Mouse (Mus musculus): Measurements from ENCODE around the gene Inpp5f. TPM values are rescaled to one million over a fixed set of nuclear protein-coding genes. Genes with fewer than 3 reads are reported as not detected.

The Inpp5f gene
- total and polyA plus RNA-seq, 3 experiments = 7.6 to 44.0 (median 23.8) TPM

- TF ChIP-seq POLR2AphosphoS5 (IDR thresholded peaks at IDR 0.05; ENCODE audit: insufficient replicate concordance, low read depth, low read length) (no peak), GATA1 (IDR thresholded peaks at IDR 0.05; ENCODE audit: borderline replicate concordance, low read length) (no peak), GATA2 (IDR thresholded peaks at IDR 0.05; ENCODE audit: borderline replicate concordance, low read depth, low read length) (no peak), TAL1 (conservative IDR thresholded peaks at IDR 0.05; ENCODE audit: low read depth, low read length) (no peak), CTCF (IDR thresholded peaks at IDR 0.05; ENCODE audit: low read depth, low read length) (no peak)
- DNase-seq (ENCODE audit: low spot score) (no peak), ATAC-seq (ENCODE audit: extremely low read depth, insufficient number of reproducible peaks, low FRiP score, poor library complexity, severe bottlenecking) (no peak)
- Histone ChIP-seq H3K4me3 (ENCODE audit: low read depth, low read length) (no peak overlapping the region), H3K27me3 (ENCODE audit: insufficient read depth, low read length) (no peaks in the 10 kb centered on the region), H3K36me3 (replicated peaks) (peaks cover 94% of the 10 kb centered on the region), H3K4me1 (ENCODE audit: insufficient read depth, low read depth, low read length) (no peaks in the 10 kb centered on the region), H3K9me3 (replicated peaks) (no peaks in the 10 kb centered on the region)
Measured at GRCm38 (mm10) chr7:128717991-128718390, 106.9 kb downstream of the Inpp5f start.

GRCm38 (mm10) chr7:128724761-128725160, 113.6 kb downstream of the Inpp5f start:
- peak; percentile 67 for DNase-seq (ENCODE audit: low spot score)
- peaks cover 36% of the 10 kb centered on the region for H3K4me1 ChIP-seq (ENCODE audit: insufficient read depth, low read depth, low read length)
- no peaks in the 10 kb centered on the region for H3K27me3 ChIP-seq (ENCODE audit: insufficient read depth, low read length)
- H3K4me3 ChIP-seq (ENCODE audit: low read depth, low read length) = no peak overlapping the region
- TF ChIP-seq GATA1 (IDR thresholded peaks at IDR 0.05; ENCODE audit: borderline replicate concordance, low read length) (no peak), CTCF (IDR thresholded peaks at IDR 0.05; ENCODE audit: low read depth, low read length) (peak; percentile 43; the same call in 1 of the 2 replicates), TAL1 (conservative IDR thresholded peaks at IDR 0.05; ENCODE audit: low read depth, low read length) (no peak), GATA2 (IDR thresholded peaks at IDR 0.05; ENCODE audit: borderline replicate concordance, low read depth, low read length) (no peak), POLR2AphosphoS5 (IDR thresholded peaks at IDR 0.05; ENCODE audit: insufficient replicate concordance, low read depth, low read length) (no peak)
- ATAC-seq (ENCODE audit: extremely low read depth, insufficient number of reproducible peaks, low FRiP score, poor library complexity, severe bottlenecking) = peak; percentile 78
- H3K36me3 ChIP-seq (replicated peaks) = peaks cover 80% of the 10 kb centered on the region
- no peaks in the 10 kb centered on the region for H3K9me3 ChIP-seq (replicated peaks)

GRCm38 (mm10) chr7:128725189-128725588, 114.1 kb downstream of the Inpp5f start:
- TF ChIP-seq TAL1 (conservative IDR thresholded peaks at IDR 0.05; ENCODE audit: low read depth, low read length) = no peak
- TF ChIP-seq POLR2AphosphoS5 (IDR thresholded peaks at IDR 0.05; ENCODE audit: insufficient replicate concordance, low read depth, low read length) = no peak
- TF ChIP-seq GATA1 (IDR thresholded peaks at IDR 0.05; ENCODE audit: borderline replicate concordance, low read length) = no peak
- TF ChIP-seq CTCF (IDR thresholded peaks at IDR 0.05; ENCODE audit: low read depth, low read length) = no peak
- TF ChIP-seq GATA2 (IDR thresholded peaks at IDR 0.05; ENCODE audit: borderline replicate concordance, low read depth, low read length) = no peak
- H3K36me3 ChIP-seq (replicated peaks) = peaks cover 77% of the 10 kb centered on the region
- no peak for ATAC-seq (ENCODE audit: extremely low read depth, insufficient number of reproducible peaks, low FRiP score, poor library complexity, severe bottlenecking)
- H3K27me3 ChIP-seq (ENCODE audit: insufficient read depth, low read length) = no peaks in the 10 kb centered on the region
- H3K9me3 ChIP-seq (replicated peaks) = no peaks in the 10 kb centered on the region
- H3K4me1 ChIP-seq (ENCODE audit: insufficient read depth, low read depth, low read length) = peaks cover 36% of the 10 kb centered on the region
- no peak overlapping the region for H3K4me3 ChIP-seq (ENCODE audit: low read depth, low read length)
- no peak for DNase-seq (ENCODE audit: low spot score)

GRCm38 (mm10) chr7:128726999-128727398, 115.9 kb downstream of the Inpp5f start:
- Histone ChIP-seq H3K4me3 (ENCODE audit: low read depth, low read length) (no peak overlapping the region), H3K27me3 (ENCODE audit: insufficient read depth, low read length) (no peaks in the 10 kb centered on the region), H3K4me1 (ENCODE audit: insufficient read depth, low read depth, low read length) (peaks cover 36% of the 10 kb centered on the region), H3K9me3 (replicated peaks) (no peaks in the 10 kb centered on the region), H3K36me3 (replicated peaks) (peaks cover 66% of the 10 kb centered on the region)
- no peak for ATAC-seq (ENCODE audit: extremely low read depth, insufficient number of reproducible peaks, low FRiP score, poor library complexity, severe bottlenecking)
- TF ChIP-seq GATA2 (IDR thresholded peaks at IDR 0.05; ENCODE audit: borderline replicate concordance, low read depth, low read length) (no peak), CTCF (IDR thresholded peaks at IDR 0.05; ENCODE audit: low read depth, low read length) (no peak), GATA1 (IDR thresholded peaks at IDR 0.05; ENCODE audit: borderline replicate concordance, low read length) (no peak), POLR2AphosphoS5 (IDR thresholded peaks at IDR 0.05; ENCODE audit: insufficient replicate concordance, low read depth, low read length) (no peak), TAL1 (conservative IDR thresholded peaks at IDR 0.05; ENCODE audit: low read depth, low read length) (no peak)
- no peak for DNase-seq (ENCODE audit: low spot score)

- Histone ChIP-seq H3K36me3 (replicated peaks) (peaks cover 64% of the 10 kb centered on the region), H3K9me3 (replicated peaks) (no peaks in the 10 kb centered on the region), H3K4me1 (ENCODE audit: insufficient read depth, low read depth, low read length) (peaks cover 39% of the 10 kb centered on the region), H3K27me3 (ENCODE audit: insufficient read depth, low read length) (no peaks in the 10 kb centered on the region), H3K4me3 (ENCODE audit: low read depth, low read length) (no peak overlapping the region)
- no peak for DNase-seq (ENCODE audit: low spot score)
- no peak for ATAC-seq (ENCODE audit: extremely low read depth, insufficient number of reproducible peaks, low FRiP score, poor library complexity, severe bottlenecking)
- TF ChIP-seq GATA2 (IDR thresholded peaks at IDR 0.05; ENCODE audit: borderline replicate concordance, low read depth, low read length) (no peak), POLR2AphosphoS5 (IDR thresholded peaks at IDR 0.05; ENCODE audit: insufficient replicate concordance, low read depth, low read length) (no peak), CTCF (IDR thresholded peaks at IDR 0.05; ENCODE audit: low read depth, low read length) (no peak), TAL1 (conservative IDR thresholded peaks at IDR 0.05; ENCODE audit: low read depth, low read length) (no peak), GATA1 (IDR thresholded peaks at IDR 0.05; ENCODE audit: borderline replicate concordance, low read length) (no peak)
Measured at GRCm38 (mm10) chr7:128727701-128728100, 116.6 kb downstream of the Inpp5f start.

DNA sequence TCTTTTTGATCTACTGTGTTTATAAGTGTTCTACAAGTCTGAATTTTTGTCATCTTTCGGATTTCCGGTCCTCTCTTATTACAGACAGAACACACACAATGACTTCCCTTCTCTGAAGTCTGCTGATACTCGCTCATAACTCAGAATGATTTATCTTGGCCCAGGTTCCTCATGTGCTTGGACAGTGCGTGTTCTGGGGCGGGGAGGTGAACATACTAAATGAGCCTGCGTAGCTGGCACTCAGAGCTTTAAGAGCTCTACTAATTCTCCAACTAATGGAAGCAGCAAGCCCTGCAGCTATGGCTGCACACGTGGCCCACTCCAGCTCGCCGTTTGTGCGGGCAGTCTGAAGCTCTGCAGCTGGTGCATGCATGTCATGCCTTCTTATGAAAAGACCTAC, 117.6 kb downstream of the Inpp5f start:
- H3K36me3 ChIP-seq (replicated peaks) = peaks cover 60% of the 10 kb centered on the region
- TF ChIP-seq TAL1 (conservative IDR thresholded peaks at IDR 0.05; ENCODE audit: low read depth, low read length) (no peak), GATA1 (IDR thresholded peaks at IDR 0.05; ENCODE audit: borderline replicate concordance, low read length) (no peak), CTCF (IDR thresholded peaks at IDR 0.05; ENCODE audit: low read depth, low read length) (no peak), POLR2AphosphoS5 (IDR thresholded peaks at IDR 0.05; ENCODE audit: insufficient replicate concordance, low read depth, low read length) (no peak), GATA2 (IDR thresholded peaks at IDR 0.05; ENCODE audit: borderline replicate concordance, low read depth, low read length) (no peak)
- ATAC-seq (ENCODE audit: extremely low read depth, insufficient number of reproducible peaks, low FRiP score, poor library complexity, severe bottlenecking) = no peak
- H3K4me3 ChIP-seq (ENCODE audit: low read depth, low read length) = no peak overlapping the region
- H3K4me1 ChIP-seq (ENCODE audit: insufficient read depth, low read depth, low read length) = peaks cover 43% of the 10 kb centered on the region
- H3K9me3 ChIP-seq (replicated peaks) = no peaks in the 10 kb centered on the region
- no peak for DNase-seq (ENCODE audit: low spot score)
- no peaks in the 10 kb centered on the region for H3K27me3 ChIP-seq (ENCODE audit: insufficient read depth, low read length)

All from G1E (cell line).